Mouse (Mus musculus) brown adipose tissue, adult 24 weeks (tissue): ENCODE data around the gene Orm2. TPM values are rescaled to one million over a fixed set of nuclear protein-coding genes. Genes with fewer than 3 reads are reported as not detected.

Experiments used
- H3K27ac ChIP-seq: fragments of 200-500 bp; replicated peaks from 2 replicates; pipeline ENCODE4 v1.5.1; 2012; ENCODE audit warnings: low read depth, mild to moderate bottlenecking, low read length
- H3K4me1 ChIP-seq: fragments of 200-500 bp; 2 replicates; pipeline ENCODE4 v1.6.1; 2012; ENCODE audit warnings: low read length, mixed read lengths; ENCODE audit not compliant: control insufficient read depth, insufficient read depth, insufficient read length
- H3K4me3 ChIP-seq: fragments of 200-500 bp; 2 replicates; pipeline ENCODE4 v1.5.1; 2012; ENCODE audit warnings: low read depth, mild to moderate bottlenecking, low read length, moderate library complexity; ENCODE audit not compliant: insufficient read depth
- polyA plus RNA-seq: library from polyadenylated mRNA; stranded (reverse); fragments of >200 nt; gene quantifications from 2 replicates; pipeline ENCODE4 v1.2.4, GENCODE M21; 2012; ENCODE audit not compliant: missing spikeins, insufficient read depth, insufficient read length

Orm2 gene
- polyA plus RNA-seq, 1 experiment = 1.3 TPM

DNA sequence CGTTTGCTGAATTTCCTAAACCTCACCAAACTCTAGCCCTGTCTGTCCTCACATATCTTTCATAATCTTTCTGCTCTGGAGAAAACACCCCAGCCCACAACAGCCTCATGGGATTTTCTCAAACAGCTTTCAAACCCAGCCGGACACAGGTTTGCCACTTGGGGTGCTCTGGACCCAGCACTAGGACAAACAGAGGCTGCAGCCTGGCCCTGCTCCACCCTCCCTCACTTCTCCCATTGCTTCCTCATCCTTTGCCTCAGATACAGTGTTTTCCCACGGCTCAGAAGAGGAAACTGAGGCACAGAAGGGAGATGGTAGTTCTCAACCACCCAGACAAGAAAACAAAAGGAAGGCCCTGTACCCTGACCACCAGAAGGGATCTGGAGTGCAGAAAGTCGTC is 43.4 kb downstream of the Orm2 start:
- Histone ChIP-seq H3K27ac (no peak overlapping the region), H3K4me3 (no peak overlapping the region), H3K4me1 (peaks cover 6% of the 10 kb centered on the region)

DNA sequence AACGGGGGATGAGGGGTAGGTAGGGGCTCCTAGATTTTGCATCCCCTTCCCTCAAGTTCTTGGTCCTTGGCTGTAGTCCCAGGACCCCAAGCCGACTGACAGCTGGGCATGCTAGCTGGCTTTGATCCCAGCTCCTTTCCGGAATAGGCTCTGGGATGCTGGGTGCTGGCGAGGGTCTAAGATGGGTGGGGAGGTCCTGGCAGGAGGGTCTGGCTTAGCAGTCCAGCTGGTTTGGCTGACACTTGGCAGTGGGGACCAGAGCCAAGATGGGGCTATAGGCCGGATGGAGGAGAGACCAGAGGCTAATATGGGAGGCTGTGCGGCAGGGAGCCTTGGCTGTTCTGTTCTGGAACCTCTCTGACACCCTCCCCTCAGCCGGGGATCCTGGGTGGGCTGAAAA is 46.0 kb downstream of the Orm2 start:
- H3K4me3 ChIP-seq = no peak overlapping the region
- no peaks in the 10 kb centered on the region; the same call in 1 of the 2 replicates for H3K4me1 ChIP-seq
- no peak overlapping the region for H3K27ac ChIP-seq

DNA sequence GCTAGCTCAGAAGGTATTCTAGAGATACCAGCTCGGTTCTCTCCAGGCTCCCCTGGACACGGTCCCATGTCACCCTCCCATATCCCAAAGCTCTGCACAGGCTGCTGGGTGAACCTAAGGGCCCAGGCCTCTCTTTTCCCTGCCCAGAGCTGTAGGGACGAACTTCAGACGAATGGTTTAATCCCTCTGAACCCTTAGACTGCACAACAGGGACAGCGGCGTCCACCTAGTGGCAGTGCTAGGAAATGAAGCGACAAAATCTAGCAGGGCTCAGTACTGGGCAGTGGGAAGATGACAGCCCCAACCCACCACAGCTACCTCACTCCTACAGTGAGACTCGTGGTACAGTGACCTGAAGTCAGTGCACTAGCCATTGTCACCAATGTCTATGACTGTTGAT is 46.4 kb downstream of the Orm2 start:
- Histone ChIP-seq H3K27ac (no peak overlapping the region), H3K4me1 (no peaks in the 10 kb centered on the region; the same call in 1 of the 2 replicates), H3K4me3 (0 out of 2 replicates have a peak overlapping the region, but pooled peaks have one; percentile 66)

DNA sequence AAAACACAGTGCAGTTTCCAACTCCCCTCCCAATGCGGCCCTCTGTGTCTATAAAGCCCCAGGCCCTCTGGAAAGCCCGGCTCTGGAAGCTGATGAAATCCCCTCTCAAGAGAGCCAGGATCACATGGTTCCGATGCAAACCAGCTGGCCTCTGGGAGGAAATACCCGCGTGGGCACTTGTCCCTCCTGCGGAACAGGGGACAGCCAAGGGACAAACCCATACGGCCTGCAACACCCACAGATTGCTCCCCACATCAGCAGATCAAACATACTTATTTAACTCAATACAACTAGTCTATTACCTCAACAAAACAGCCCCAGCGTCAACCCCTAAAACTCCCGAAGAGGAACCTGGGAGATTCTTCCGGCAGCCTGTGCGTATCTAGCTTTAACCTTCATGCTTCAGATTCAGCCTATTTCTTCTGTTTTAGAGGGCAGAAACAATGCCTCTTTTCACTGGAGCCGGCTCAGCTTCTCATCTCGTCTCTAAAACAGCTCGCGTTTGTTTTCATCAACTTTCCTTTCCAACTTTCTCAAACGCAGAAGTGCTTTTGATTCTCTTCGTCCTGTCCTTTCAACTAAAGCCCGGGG is 47.2 kb downstream of the Orm2 start:
- H3K4me3 ChIP-seq = peak overlapping the region; percentile 66
- H3K4me1 ChIP-seq = no peaks in the 10 kb centered on the region
- 0 out of 2 replicates have a peak overlapping the region, but pooled peaks have one; percentile 7 for H3K27ac ChIP-seq

DNA sequence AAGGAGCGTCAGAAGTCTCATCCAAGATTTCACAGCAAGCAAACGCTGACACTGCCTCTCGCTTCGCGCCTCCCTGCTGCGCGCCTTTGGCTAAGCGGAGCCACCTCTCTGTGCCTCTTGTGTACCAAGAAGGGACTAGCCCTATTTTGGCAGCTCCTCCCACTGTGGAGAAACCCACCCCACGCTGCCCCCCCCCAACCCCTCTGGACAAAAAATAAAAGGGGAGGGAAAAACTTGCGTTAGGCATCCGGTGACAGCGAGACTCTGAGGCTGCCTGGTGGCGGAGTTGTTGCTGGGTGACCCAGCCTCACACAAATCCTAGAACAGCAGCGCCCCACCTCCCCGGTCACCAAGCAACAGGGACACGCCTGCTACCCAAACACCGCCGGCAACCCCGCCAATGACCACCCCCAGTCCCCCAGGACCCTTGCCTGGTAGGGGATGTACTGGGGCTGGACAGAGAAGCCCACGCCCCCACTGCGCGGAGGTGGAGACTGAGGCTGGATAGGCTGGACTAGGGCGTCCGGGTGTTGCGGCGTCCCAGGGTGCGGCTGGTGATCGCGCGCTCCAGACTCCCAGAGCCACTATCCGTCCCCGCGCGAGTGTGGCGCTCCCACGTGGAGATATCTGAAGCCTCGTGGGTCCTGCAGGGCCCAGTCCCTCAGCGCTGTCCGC is 47.8 kb downstream of the Orm2 start:
- Histone ChIP-seq H3K4me3 (peak overlapping the region; percentile 66), H3K27ac (0 out of 2 replicates have a peak overlapping the region, but pooled peaks have one; percentile 7), H3K4me1 (no peaks in the 10 kb centered on the region)

DNA sequence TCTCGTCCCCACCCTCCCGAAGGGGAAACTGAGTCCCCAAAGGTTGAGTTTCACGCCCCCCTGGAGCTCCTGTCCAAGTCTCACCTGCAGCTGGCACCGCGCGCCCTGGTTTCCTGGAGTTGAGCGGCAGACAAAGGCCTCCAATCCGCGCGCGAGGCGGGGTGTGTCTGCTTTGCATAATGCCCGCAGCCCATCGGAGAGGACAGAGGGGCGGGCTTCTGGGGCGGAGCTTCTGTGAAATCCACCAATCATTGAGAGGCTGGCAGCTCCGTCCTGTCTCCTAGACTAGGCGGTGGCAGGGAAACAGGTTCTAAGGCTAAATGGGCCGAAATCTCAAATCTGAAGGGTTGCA is 48.3 kb downstream of the Orm2 start:
- H3K4me1 ChIP-seq = no peaks in the 10 kb centered on the region
- H3K27ac ChIP-seq = no peak overlapping the region
- peak overlapping the region; percentile 66 for H3K4me3 ChIP-seq

DNA sequence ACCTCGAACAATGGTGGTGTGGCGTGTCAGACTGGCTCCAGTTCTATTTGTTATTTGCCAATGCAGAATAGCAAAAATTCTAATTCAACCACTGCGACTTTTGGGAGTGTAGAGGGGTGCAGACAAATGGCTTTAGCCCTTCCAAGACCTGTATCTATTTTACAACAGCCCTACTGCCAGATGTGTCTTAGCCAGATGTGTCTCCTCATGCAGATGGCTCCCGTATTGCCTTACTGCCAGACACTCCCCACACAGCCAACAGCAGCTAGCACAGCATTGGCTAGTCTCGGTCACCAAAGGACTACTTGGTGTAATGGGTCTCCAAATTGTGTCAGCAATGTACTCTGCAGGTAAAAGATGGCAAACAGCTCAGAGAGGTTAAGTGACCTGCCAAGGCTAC is 49.0 kb downstream of the Orm2 start:
- Histone ChIP-seq H3K4me1 (no peaks in the 10 kb centered on the region), H3K27ac (no peak overlapping the region), H3K4me3 (no peak overlapping the region)

DNA sequence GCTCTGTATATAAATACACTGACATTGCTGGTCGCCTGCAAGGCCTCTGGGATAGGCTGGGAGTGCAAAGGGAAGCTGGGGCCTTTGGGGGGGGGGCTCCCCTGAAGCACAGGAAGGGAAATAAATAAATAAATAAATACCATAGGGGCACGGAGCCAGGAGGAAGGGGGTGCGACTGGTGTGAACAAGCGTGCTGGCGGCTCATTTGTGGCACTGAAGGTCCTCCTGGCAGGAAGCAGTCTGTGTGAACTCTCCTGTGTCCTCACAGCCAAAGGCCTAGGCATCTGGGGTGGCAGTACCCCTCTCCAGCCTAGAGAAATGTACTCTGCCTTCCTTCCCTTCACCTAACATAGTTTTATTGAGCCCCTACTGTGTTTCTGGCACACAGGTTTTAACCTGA is 52.7 kb downstream of the Orm2 start:
- Histone ChIP-seq H3K4me1 (no peaks in the 10 kb centered on the region), H3K4me3 (no peak overlapping the region), H3K27ac (no peak overlapping the region)

Other genes starting within 250 kb of the Orm2 start
- gene Ambp, start 207.7 kb upstream of the Orm2 start, polyA plus RNA-seq = 2.2 TPM in 1 of 2 replicates, not detected in the other
- gene Kif12, start 190.3 kb upstream of the Orm2 start, polyA plus RNA-seq = not detected in 2 replicates
- 11.7 and 14.9 TPM in 2 replicates for gene Col27a1, start 148.4 kb upstream of the Orm2 start, polyA plus RNA-seq
- gene Orm1, start 17.9 kb upstream of the Orm2 start, polyA plus RNA-seq = 282 and 371 TPM in 2 replicates
- 24.8 and 28.9 TPM in 2 replicates for gene Orm3, start 6.3 kb upstream of the Orm2 start, polyA plus RNA-seq
- gene Akna, start 40.9 kb downstream of the Orm2 start, polyA plus RNA-seq = 0.95 and 1.5 TPM in 2 replicates
- 2.4 and 2.9 TPM in 2 replicates for gene Whrn, start 133.5 kb downstream of the Orm2 start, polyA plus RNA-seq
- gene Atp6v1g1, start 182.3 kb downstream of the Orm2 start, polyA plus RNA-seq = 179 and 197 TPM in 2 replicates
- gene Tmem268, start 196.3 kb downstream of the Orm2 start, polyA plus RNA-seq = 13.4 and 16.4 TPM in 2 replicates
- not detected in 2 replicates for gene Gm11213, start 242.8 kb downstream of the Orm2 start, polyA plus RNA-seq